Mouse (Mus musculus) E14TG2a.4 (cell line): Measurements from ENCODE around the gene Kcnd2.

Experiments
- CTCF ChIP-seq: conservative IDR thresholded peaks from 2 replicates; pipeline ENCODE4 v1.5.1; 2014; ENCODE audit warnings: low read length
- NANOG ChIP-seq: IDR thresholded peaks from 2 replicates; pipeline ENCODE4 v1.6.1; 2014; ENCODE audit warnings: borderline replicate concordance, low read length, mixed read lengths
- POU5F1 ChIP-seq: IDR thresholded peaks from 2 replicates; pipeline ENCODE4 v1.6.1; 2014; ENCODE audit warnings: low read length, borderline replicate concordance

DNA sequence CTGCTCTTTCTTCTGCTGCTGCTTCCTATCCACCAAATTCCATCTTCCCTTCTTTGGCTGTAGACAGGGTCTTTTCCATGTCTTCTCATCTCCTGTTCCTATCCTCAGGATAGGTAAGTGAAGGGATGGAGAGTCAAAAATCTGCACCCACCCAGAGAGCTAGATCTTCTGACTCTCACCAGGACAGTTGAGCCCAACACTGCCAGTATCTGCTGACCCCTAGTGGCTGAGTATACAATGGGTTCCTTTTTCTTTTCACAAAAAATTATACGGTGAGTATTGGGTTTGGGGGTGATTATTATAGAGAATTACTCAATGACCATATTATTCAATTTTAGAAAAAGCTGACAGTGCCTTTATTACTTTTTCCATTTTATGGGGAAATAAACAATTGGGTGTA is 319.5 kb downstream of the Kcnd2 start:
- peak; percentile 62 for TF ChIP-seq CTCF
- TF ChIP-seq NANOG = no peak
- TF ChIP-seq POU5F1 = no peak
